Mouse (Mus musculus): ENCODE results near the gene Retreg1. TPM values are rescaled to one million over a fixed set of nuclear protein-coding genes. Genes with fewer than 3 reads are reported as not detected.

The Retreg1 gene
- total RNA-seq, 1 experiment from 2014 or later: 183 TPM

- no peak; the same call in 1 of the 2 replicates for ATAC-seq (ENCODE audit: extremely low read depth, insufficient number of reproducible peaks, low FRiP score, poor library complexity, severe bottlenecking)
Observed at GRCm38 (mm10) chr15:25910495-25910865, 67.5 kb downstream of the Retreg1 start.

GRCm38 (mm10) chr15:25910924-25911323, 67.9 kb downstream of the Retreg1 start:
- ATAC-seq (ENCODE audit: extremely low read depth, insufficient number of reproducible peaks, low FRiP score, poor library complexity, severe bottlenecking): no peak

- ATAC-seq (ENCODE audit: extremely low read depth, insufficient number of reproducible peaks, low FRiP score, poor library complexity, severe bottlenecking): no peak
Observed at GRCm38 (mm10) chr15:25912911-25913310, 69.9 kb downstream of the Retreg1 start.

GRCm38 (mm10) chr15:25913659-25914058, 70.7 kb downstream of the Retreg1 start:
- ATAC-seq (ENCODE audit: extremely low read depth, insufficient number of reproducible peaks, low FRiP score, poor library complexity, severe bottlenecking): no peak

GRCm38 (mm10) chr15:25914160-25914559, 71.2 kb downstream of the Retreg1 start:
- no peak for ATAC-seq (ENCODE audit: extremely low read depth, insufficient number of reproducible peaks, low FRiP score, poor library complexity, severe bottlenecking)

GRCm38 (mm10) chr15:25915013-25915412, 72.0 kb downstream of the Retreg1 start:
- no peak for ATAC-seq (ENCODE audit: extremely low read depth, insufficient number of reproducible peaks, low FRiP score, poor library complexity, severe bottlenecking)

- ATAC-seq (ENCODE audit: extremely low read depth, insufficient number of reproducible peaks, low FRiP score, poor library complexity, severe bottlenecking): no peak
Observed at GRCm38 (mm10) chr15:25915574-25916205, 72.7 kb downstream of the Retreg1 start.

DNA sequence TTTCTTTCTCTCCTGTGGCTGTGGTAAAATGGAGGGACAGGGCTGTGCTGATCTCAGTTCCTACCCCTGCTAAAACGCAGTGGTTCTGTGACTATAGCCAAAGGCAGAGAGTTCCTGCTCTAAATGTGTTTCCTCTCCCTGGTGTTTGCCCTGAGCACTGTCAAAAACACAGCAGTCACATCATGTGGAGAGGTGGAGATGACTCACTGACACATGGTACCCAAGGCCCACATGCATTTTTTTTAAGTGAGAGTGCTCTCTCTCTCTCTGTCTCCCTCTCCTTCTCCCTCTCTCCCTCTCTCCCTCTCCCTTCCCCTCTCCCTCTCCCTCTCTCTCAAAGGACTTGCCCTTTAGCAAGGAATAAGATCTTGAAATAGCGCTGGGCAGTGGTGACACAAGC, 73.3 kb downstream of the Retreg1 start:
- ATAC-seq (ENCODE audit: extremely low read depth, insufficient number of reproducible peaks, low FRiP score, poor library complexity, severe bottlenecking): no peak

DNA sequence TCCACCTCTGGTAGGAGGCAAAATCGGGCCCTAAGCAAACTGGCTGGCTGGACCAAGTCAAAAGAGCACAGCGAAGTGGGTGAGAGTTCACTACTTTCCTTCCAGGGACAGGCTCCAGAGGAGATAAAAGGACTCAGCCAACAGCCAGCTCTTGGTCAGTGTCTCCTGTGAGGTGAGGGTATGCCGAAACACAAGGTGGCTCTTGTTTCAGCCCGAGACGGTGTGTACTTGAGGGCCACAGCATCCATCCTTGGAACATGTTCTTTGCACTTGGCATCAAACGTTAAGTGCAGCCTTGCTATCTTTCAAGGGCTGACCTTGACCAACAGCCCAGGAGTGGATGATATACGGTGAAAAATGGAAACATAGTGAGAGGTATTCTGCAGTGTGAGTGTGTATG, 75.7 kb downstream of the Retreg1 start:
- ATAC-seq (ENCODE audit: extremely low read depth, insufficient number of reproducible peaks, low FRiP score, poor library complexity, severe bottlenecking): no peak

GRCm38 (mm10) chr15:25919995-25920394, 77.0 kb downstream of the Retreg1 start:
- ATAC-seq (ENCODE audit: extremely low read depth, insufficient number of reproducible peaks, low FRiP score, poor library complexity, severe bottlenecking): peak; percentile 43

DNA sequence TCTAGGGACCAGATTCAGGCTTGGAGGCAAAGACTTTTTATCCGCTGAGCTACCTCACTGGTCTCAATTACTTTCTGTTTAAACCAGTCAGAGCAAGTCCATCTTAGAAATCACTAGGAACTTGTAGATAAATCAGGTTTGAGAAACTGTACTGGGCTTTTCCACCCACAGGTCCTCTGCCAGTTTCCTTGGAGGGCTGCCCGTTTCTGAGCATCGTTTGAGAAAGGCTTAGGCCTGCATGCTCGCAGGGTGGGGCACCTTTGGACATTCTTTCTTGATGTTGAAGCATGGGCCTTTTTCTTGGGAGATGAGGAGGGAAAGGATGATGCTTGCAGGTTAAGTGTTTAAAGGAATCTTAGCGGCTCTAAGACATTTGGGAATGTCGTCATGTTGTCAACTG, 77.9 kb downstream of the Retreg1 start:
- no peak for ATAC-seq (ENCODE audit: extremely low read depth, insufficient number of reproducible peaks, low FRiP score, poor library complexity, severe bottlenecking)

DNA sequence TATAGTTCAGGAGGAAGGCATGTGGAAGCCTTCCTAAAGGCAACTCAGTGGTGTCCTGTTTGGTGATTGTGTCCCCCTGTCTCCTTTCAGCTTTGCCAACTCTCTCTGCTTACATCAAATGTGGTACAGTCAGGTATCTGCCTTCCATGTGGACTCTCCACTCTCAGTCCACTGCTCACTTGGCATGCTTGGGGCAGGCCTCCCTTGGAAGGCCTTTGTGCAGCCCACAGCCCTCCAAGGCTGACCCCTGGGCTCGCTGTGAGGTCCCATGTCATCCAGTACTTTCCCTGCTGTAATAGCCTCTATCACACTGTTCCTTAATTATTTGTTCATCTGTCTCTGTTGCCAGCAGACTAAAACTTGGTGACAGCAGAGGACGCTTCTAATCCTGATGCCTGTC, 79.0 kb downstream of the Retreg1 start:
- ATAC-seq (ENCODE audit: extremely low read depth, insufficient number of reproducible peaks, low FRiP score, poor library complexity, severe bottlenecking): no peak

- ATAC-seq (ENCODE audit: extremely low read depth, insufficient number of reproducible peaks, low FRiP score, poor library complexity, severe bottlenecking): no peak
Observed at GRCm38 (mm10) chr15:25923916-25924315, 80.9 kb downstream of the Retreg1 start.

DNA sequence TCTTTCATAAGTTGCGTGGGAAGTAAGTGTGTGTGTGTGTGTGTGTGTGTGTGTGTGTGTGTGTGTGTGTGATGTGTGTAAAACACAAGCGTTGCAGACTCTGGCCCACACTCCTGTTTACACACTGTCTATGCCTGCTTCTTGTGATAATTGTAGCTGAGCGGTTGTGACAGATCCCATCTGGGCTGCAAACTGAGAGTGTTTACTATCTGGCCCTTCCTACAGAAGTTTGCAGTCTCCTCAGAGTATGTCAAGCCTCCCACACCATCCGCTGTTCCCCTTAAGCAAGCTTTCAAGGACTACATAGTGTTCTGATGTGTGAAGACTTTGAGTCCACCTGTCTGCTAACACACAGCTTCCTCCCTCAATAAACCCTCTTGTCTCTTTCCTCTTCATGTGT, 83.2 kb downstream of the Retreg1 start:
- no peak for ATAC-seq (ENCODE audit: extremely low read depth, insufficient number of reproducible peaks, low FRiP score, poor library complexity, severe bottlenecking)

DNA sequence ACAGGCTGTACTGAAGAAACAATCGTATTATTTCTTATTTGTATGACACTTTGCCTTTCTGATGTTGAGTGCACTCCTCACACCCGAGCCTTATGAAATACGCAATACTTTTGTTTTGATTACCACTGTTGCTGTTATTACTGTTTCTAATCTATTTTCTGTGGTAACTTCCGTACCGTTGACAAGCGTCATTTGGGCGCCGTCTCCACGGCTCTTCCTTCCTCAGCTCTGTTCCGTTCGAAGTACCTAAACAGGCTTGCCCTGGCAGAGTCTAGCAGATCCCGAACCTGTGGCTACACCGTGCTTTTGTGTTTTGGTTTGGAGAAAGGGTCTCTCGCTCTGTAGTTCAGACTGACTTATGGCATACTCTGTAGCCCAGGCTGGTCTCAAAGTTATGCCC, 84.1 kb downstream of the Retreg1 start:
- ATAC-seq (ENCODE audit: extremely low read depth, insufficient number of reproducible peaks, low FRiP score, poor library complexity, severe bottlenecking): no peak

GRCm38 (mm10) chr15:25928001-25928400, 85.0 kb downstream of the Retreg1 start:
- no peak for ATAC-seq (ENCODE audit: extremely low read depth, insufficient number of reproducible peaks, low FRiP score, poor library complexity, severe bottlenecking)

GRCm38 (mm10) chr15:25928831-25929230, 85.9 kb downstream of the Retreg1 start:
- no peak for ATAC-seq (ENCODE audit: extremely low read depth, insufficient number of reproducible peaks, low FRiP score, poor library complexity, severe bottlenecking)

DNA sequence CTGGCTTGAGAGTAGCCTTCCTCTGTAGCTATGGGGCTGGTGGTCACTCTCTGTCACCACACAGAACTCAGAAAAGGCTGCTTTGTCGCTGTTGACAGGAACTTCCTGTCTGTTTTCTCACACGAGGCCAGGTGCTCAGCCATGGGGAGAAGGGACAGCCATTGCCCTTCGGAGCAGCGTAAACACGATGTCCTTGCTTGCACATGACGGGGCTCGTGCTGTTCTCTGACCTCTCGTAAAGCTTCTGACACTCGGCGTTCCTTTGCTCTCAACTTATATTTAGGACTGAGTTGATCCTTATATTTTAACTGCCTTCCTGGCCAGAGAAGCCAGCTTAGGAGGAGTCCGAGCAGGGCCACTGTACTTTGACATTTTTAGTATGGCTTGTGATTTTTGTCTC, 86.5 kb downstream of the Retreg1 start:
- no peak for ATAC-seq (ENCODE audit: extremely low read depth, insufficient number of reproducible peaks, low FRiP score, poor library complexity, severe bottlenecking)

GRCm38 (mm10) chr15:25929936-25930335, 87.0 kb downstream of the Retreg1 start:
- ATAC-seq (ENCODE audit: extremely low read depth, insufficient number of reproducible peaks, low FRiP score, poor library complexity, severe bottlenecking): no peak

GRCm38 (mm10) chr15:25930657-25931056, 87.7 kb downstream of the Retreg1 start:
- ATAC-seq (ENCODE audit: extremely low read depth, insufficient number of reproducible peaks, low FRiP score, poor library complexity, severe bottlenecking): no peak

- no peak for ATAC-seq (ENCODE audit: extremely low read depth, insufficient number of reproducible peaks, low FRiP score, poor library complexity, severe bottlenecking)
Observed at GRCm38 (mm10) chr15:25932497-25932896, 89.5 kb downstream of the Retreg1 start.
